Mouse (Mus musculus): ENCODE data around the gene Pbx1. TPM values are rescaled to one million over a fixed set of nuclear protein-coding genes. Genes with fewer than 3 reads are reported as not detected.

The Pbx1 gene
- total and polyA plus RNA-seq, 3 experiments, result 0.10 TPM; not detected in 2

DNA sequence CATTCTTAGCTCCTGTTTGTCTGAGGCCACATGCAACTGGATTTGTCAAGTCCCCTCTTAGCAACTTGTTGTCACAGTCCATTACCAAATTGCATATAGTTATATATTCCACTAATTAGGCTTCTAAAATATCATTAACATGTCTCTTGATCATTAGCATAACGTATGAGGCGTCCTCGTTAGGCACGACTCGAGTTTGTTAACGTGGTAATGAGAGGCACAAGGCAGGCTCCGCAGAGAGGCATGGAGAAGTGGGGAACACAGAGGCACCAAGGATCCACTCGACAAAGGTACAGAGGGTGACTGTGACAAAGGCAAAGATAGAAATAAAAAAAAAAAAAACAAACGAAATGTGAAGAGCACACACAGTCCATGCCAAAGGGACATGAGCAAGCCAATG, 61.1 kb downstream of the Pbx1 start:
- Histone ChIP-seq H3K36me3 (ENCODE audit: control insufficient read depth in 1 of 2, insufficient read depth in 2 of 2, low read length in 2 of 2) (no peaks in the 10 kb centered on the region), H3K9me3 (replicated peaks; ENCODE audit: insufficient read depth, low read length) (no peaks in the 10 kb centered on the region)

DNA sequence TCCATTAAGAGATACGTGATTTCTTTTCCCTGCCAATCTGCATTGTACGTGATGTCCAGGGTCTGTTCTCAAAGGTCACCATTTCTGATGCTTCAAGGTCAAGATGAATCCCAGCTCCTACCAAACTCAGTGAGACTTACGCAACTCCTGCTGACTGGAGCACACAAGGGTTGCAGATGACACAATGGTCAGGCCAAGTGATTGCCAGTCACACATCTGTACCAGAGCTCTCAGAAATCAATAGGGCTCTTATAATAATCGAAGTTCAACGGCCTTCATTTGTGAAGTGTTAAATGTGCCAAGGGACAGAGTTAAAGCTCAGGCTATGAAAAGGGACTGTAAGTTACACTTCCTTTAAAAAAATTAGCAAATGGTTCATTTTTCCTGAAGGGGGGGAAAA, 65.8 kb downstream of the Pbx1 start:
- Histone ChIP-seq H3K79me2 (ENCODE audit: control insufficient read depth, insufficient read depth, low read length, poor library complexity) (no peaks in the 10 kb centered on the region), H3K9ac (ENCODE audit: control insufficient read depth, low read depth, low read length, poor library complexity, severe bottlenecking) (no peak overlapping the region), H3K4me3 (ENCODE audit: control insufficient read depth in 1 of 2, insufficient read depth in 1 of 2, low read depth in 2 of 2, low read length in 2 of 2) (no peak overlapping the region), H3K27me3 (ENCODE audit: control insufficient read depth in 1 of 2, insufficient read depth in 2 of 2, low read length in 2 of 2) (no peaks in the 10 kb centered on the region), H3K9me3 (replicated peaks; ENCODE audit: insufficient read depth, low read length) (no peaks in the 10 kb centered on the region), H3K4me1 (ENCODE audit: control insufficient read depth in 1 of 2, insufficient read depth in 2 of 2, low read length in 2 of 2) (no peaks in the 10 kb centered on the region), H3K27ac (ENCODE audit: control insufficient read depth, low read depth, low read length) (no peak overlapping the region), H3K36me3 (ENCODE audit: control insufficient read depth in 1 of 2, insufficient read depth in 2 of 2, low read length in 2 of 2) (no peaks in the 10 kb centered on the region)
- TF ChIP-seq MAFK (IDR thresholded peaks at IDR 0.05; ENCODE audit: borderline replicate concordance, low read depth, low read length), result no peak
- TF ChIP-seq POLR2AphosphoS2 (IDR thresholded peaks at IDR 0.05; ENCODE audit: low read length), result no peak
- TF ChIP-seq TBP (IDR thresholded peaks at IDR 0.05; ENCODE audit: low read depth, low read length), result no peak
- TF ChIP-seq ZMIZ1 (IDR thresholded peaks at IDR 0.05; ENCODE audit: low read depth, low read length), result no peak
- TF ChIP-seq GABPA (IDR thresholded peaks at IDR 0.05; ENCODE audit: low read depth, low read length), result no peak
- no peak for TF ChIP-seq USF2 (IDR thresholded peaks at IDR 0.05; ENCODE audit: borderline replicate concordance in 1 of 2, insufficient read depth in 1 of 2, low read depth in 1 of 2, low read length in 2 of 2)
- no peak for TF ChIP-seq POLR2AphosphoS5 (IDR thresholded peaks at IDR 0.05; ENCODE audit: borderline replicate concordance, low read depth, low read length)
- no peak for TF ChIP-seq TCF12 (IDR thresholded peaks at IDR 0.05; ENCODE audit: low read depth, low read length)
- no peak for TF ChIP-seq NELFE (IDR thresholded peaks at IDR 0.05; ENCODE audit: low read depth, low read length)
- TF ChIP-seq MAX (IDR thresholded peaks at IDR 0.05; ENCODE audit: low read length), result no peak
- no peak for TF ChIP-seq RCOR1 (IDR thresholded peaks at IDR 0.05; ENCODE audit: low read depth, low read length)
- TF ChIP-seq CTCF (IDR thresholded peaks at IDR 0.05 in 2 of 3, conservative IDR thresholded peaks at IDR 0.05 in 1 of 3; ENCODE audit: control insufficient read depth in 1 of 3, insufficient read depth in 1 of 3, low read depth in 2 of 3, low read length in 3 of 3, poor library complexity in 1 of 3, severe bottlenecking in 1 of 3), result no peak
- no peak for TF ChIP-seq UBTF (IDR thresholded peaks at IDR 0.05; ENCODE audit: borderline replicate concordance, insufficient read depth, low read depth, low read length)
- no peak for TF ChIP-seq SIN3A (IDR thresholded peaks at IDR 0.05; ENCODE audit: low read length)
- TF ChIP-seq E2F4 (IDR thresholded peaks at IDR 0.05; ENCODE audit: borderline replicate concordance, low read depth, low read length), result no peak
- no peak for TF ChIP-seq JUND (IDR thresholded peaks at IDR 0.05; ENCODE audit: low read depth, low read length)
- no peak for TF ChIP-seq POLR2A (IDR thresholded peaks at IDR 0.05; ENCODE audit: control insufficient read depth in 1 of 2, insufficient read depth in 1 of 2, low read depth in 1 of 2, low read length in 2 of 2, poor library complexity in 1 of 2)
- TF ChIP-seq MYB (IDR thresholded peaks at IDR 0.05; ENCODE audit: low read depth, low read length), result no peak
- TF ChIP-seq MEF2A (IDR thresholded peaks at IDR 0.05; ENCODE audit: extremely low read depth, insufficient replicate concordance, low read depth, low read length, poor library complexity, severe bottlenecking), result no peak
- no peak for DNase-seq (ENCODE audit: low read depth, low spot score)

More for the DNA sequence above, 61.1 kb downstream of the Pbx1 start:
- Histone ChIP-seq H3K4me3 (ENCODE audit: control insufficient read depth in 1 of 2, insufficient read depth in 1 of 2, low read depth in 2 of 2, low read length in 2 of 2) (no peak overlapping the region), H3K9ac (ENCODE audit: control insufficient read depth, low read depth, low read length, poor library complexity, severe bottlenecking) (no peak overlapping the region), H3K27me3 (ENCODE audit: control insufficient read depth in 1 of 2, insufficient read depth in 2 of 2, low read length in 2 of 2) (no peaks in the 10 kb centered on the region), H3K4me1 (ENCODE audit: control insufficient read depth in 1 of 2, insufficient read depth in 2 of 2, low read length in 2 of 2) (no peaks in the 10 kb centered on the region), H3K27ac (ENCODE audit: control insufficient read depth, low read depth, low read length) (no peak overlapping the region), H3K79me2 (ENCODE audit: control insufficient read depth, insufficient read depth, low read length, poor library complexity) (no peaks in the 10 kb centered on the region)
- TF ChIP-seq E2F4 (IDR thresholded peaks at IDR 0.05; ENCODE audit: borderline replicate concordance, low read depth, low read length), result no peak
- TF ChIP-seq RAD21 (IDR thresholded peaks at IDR 0.05; ENCODE audit: low read depth, low read length), result no peak
- TF ChIP-seq SMC3 (IDR thresholded peaks at IDR 0.05; ENCODE audit: low read depth, low read length), result no peak
- TF ChIP-seq RCOR1 (IDR thresholded peaks at IDR 0.05; ENCODE audit: low read depth, low read length), result no peak
- DNase-seq (ENCODE audit: low read depth, low spot score), result no peak

All from MEL (cell line).